Mouse (Mus musculus) heart, embryonic 10.5 days (tissue): ENCODE measurements around the gene Pld6. TPM values are rescaled to one million over a fixed set of nuclear protein-coding genes. Genes with fewer than 3 reads are reported as not detected.

Experiments used
- DNase-seq: peaks from one replicate; pipeline ENCODE4 v3.0.0-alpha.2; 2017; ENCODE audit warnings: low spot score
- H3K27ac ChIP-seq: fragments of 300-500 bp; sonication (generic); 2 replicates; pipeline ENCODE4 v1.5.1; 2016; ENCODE audit warnings: mild to moderate bottlenecking
- H3K27me3 ChIP-seq: fragments of 300-500 bp; sonication (generic); 2 replicates; pipeline ENCODE4 v1.6.1; 2016; ENCODE audit warnings: mild to moderate bottlenecking; ENCODE audit not compliant: poor library complexity, insufficient read depth, severe bottlenecking
- H3K36me3 ChIP-seq: fragments of 300-500 bp; sonication (generic); 2 replicates; pipeline ENCODE4 v1.6.1; 2016; ENCODE audit warnings: mild to moderate bottlenecking, moderate library complexity
- H3K4me1 ChIP-seq: fragments of 300-500 bp; sonication (generic); 2 replicates; pipeline ENCODE4 v1.6.1; 2016; ENCODE audit warnings: mild to moderate bottlenecking
- H3K4me3 ChIP-seq: fragments of 300-500 bp; sonication (generic); 2 replicates; pipeline ENCODE4 v1.5.1; 2016; ENCODE audit warnings: mild to moderate bottlenecking, moderate library complexity
- H3K9me3 ChIP-seq: fragments of 300-500 bp; sonication (generic); 2 replicates; pipeline ENCODE4 v1.6.1; 2016; ENCODE audit warnings: mild to moderate bottlenecking, moderate library complexity
- WGBS: fragments of 180-500 bp; shearing (Covaris S2); methylation state at CpG from one replicate; pipeline ENCODE4 v1.1.7; 2016; 5-methylcytosine and 5-hydroxymethylcytosine counted together
- polyA plus RNA-seq: library from polyadenylated mRNA; unstranded; fragments of >200 nt; fragmentation: Nextera tagmentation; extraction: Ambion mirVana; gene quantifications from 2 replicates; pipeline ENCODE4 v1.2.1, GENCODE M21; 2016

Pld6 gene
- polyA plus RNA-seq, 1 experiment from 2014 or later, result 5.3 TPM

GRCm38 (mm10) chr11:59734335-59734734 is 53.1 kb downstream of the Pld6 start:
- Histone ChIP-seq H3K36me3 (peaks cover 84% of the 10 kb centered on the region), H3K9me3 (no peaks in the 10 kb centered on the region), H3K27me3 (no peaks in the 10 kb centered on the region), H3K4me3 (no peak overlapping the region), H3K27ac (no peak overlapping the region), H3K4me1 (0 out of 2 replicates have a peak, but pooled peaks cover 11% of the 10 kb centered on the region)
- DNase-seq, result no peak
- 89% methylated on average over 1 of the region's 1 CpGs for WGBS

Other genes with a start within 250 kb of the Pld6 start
- gene Nlrp3, start 246.1 kb downstream of the Pld6 start, polyA plus RNA-seq, result 0.40 TPM in 1 of 2 replicates, not detected in the other
- gene Olfr222, start 211.4 kb downstream of the Pld6 start, polyA plus RNA-seq, result not detected in 2 replicates
- gene Olfr223, start 194.4 kb downstream of the Pld6 start, polyA plus RNA-seq, result not detected in 2 replicates
- 36.6 and 43.6 TPM in 2 replicates for gene Mprip, start 126.3 kb downstream of the Pld6 start, polyA plus RNA-seq
- 24.7 and 25.0 TPM in 2 replicates for gene Flcn, start 22.4 kb upstream of the Pld6 start, polyA plus RNA-seq
- 39.4 and 39.9 TPM in 2 replicates for gene Nt5m, start 51.8 kb upstream of the Pld6 start, polyA plus RNA-seq
- 192 and 210 TPM in 2 replicates for gene Cops3, start 52.2 kb upstream of the Pld6 start, polyA plus RNA-seq
- gene Med9, start 160.6 kb upstream of the Pld6 start, polyA plus RNA-seq, result 51.8 and 55.6 TPM in 2 replicates
- gene Rasd1, start 177.3 kb upstream of the Pld6 start, polyA plus RNA-seq, result 12.2 and 17.4 TPM in 2 replicates